Mouse (Mus musculus): Measurements from ENCODE around the gene Wfdc16. TPM values are rescaled to one million over a fixed set of nuclear protein-coding genes. Genes with fewer than 3 reads are reported as not detected.
"Not testable (repeated sequence)": the region's sequence is repeated elsewhere in the genome, so short reads cannot be mapped to it uniquely, and the experiment has no call there.

Gene Wfdc16
- polyA plus RNA-seq, 1 experiment from 2014 or later, result not detected

- 94% methylated on average over 9 of the region's 9 CpGs for WGBS (ENCODE audit: missing documents)
- no peak overlapping the region for H3K4me3 ChIP-seq (ENCODE audit: inconsistent target)
- no peaks in the 10 kb centered on the region for H3K79me2 ChIP-seq (ENCODE audit: inconsistent target)
- no peaks in the 10 kb centered on the region for H3K36me3 ChIP-seq (ENCODE audit: inconsistent target)
- H3K27ac ChIP-seq, result no peak overlapping the region
Observed at GRCm38 (mm10) chr2:164635266-164635665, 3.3 kb downstream of the Wfdc16 start.

- no peaks in the 10 kb centered on the region for H3K79me2 ChIP-seq (ENCODE audit: inconsistent target)
- no peaks in the 10 kb centered on the region for H3K36me3 ChIP-seq (ENCODE audit: inconsistent target)
- no peak overlapping the region for H3K27ac ChIP-seq
- H3K4me3 ChIP-seq (ENCODE audit: inconsistent target), result no peak overlapping the region
- 70% methylated on average over 4 of the region's 4 CpGs for WGBS (ENCODE audit: missing documents)
Observed at GRCm38 (mm10) chr2:164621775-164622174, 16.8 kb downstream of the Wfdc16 start.

- Histone ChIP-seq H3K27ac (no peak overlapping the region), H3K4me3 (ENCODE audit: inconsistent target) (no peak overlapping the region), H3K79me2 (ENCODE audit: inconsistent target) (no peaks in the 10 kb centered on the region), H3K36me3 (ENCODE audit: inconsistent target) (no peaks in the 10 kb centered on the region)
- 89% methylated on average over 5 of the region's 5 CpGs for WGBS (ENCODE audit: missing documents)
Observed at GRCm38 (mm10) chr2:164619050-164619449, 19.5 kb downstream of the Wfdc16 start.

- H3K4me3 ChIP-seq (ENCODE audit: inconsistent target), result no peak overlapping the region
- 96% methylated on average over 3 of the region's 3 CpGs for WGBS (ENCODE audit: missing documents)
- no peak overlapping the region for H3K27ac ChIP-seq
- no peaks in the 10 kb centered on the region for H3K79me2 ChIP-seq (ENCODE audit: inconsistent target)
- H3K36me3 ChIP-seq (ENCODE audit: inconsistent target), result no peaks in the 10 kb centered on the region
Observed at GRCm38 (mm10) chr2:164615386-164615785, 23.2 kb downstream of the Wfdc16 start.

GRCm38 (mm10) chr2:164613471-164613870 is 25.1 kb downstream of the Wfdc16 start, which contains the start of the genes Wfdc6b and Wfdc8:
Gene Wfdc6b, plus strand, starts transcription at chr2:164613522.
Gene Wfdc8, minus strand, starts transcription at chr2:164613626.
- H3K4me3 ChIP-seq (ENCODE audit: inconsistent target); H3K36me3 ChIP-seq (ENCODE audit: inconsistent target); H3K27ac ChIP-seq; H3K79me2 ChIP-seq (ENCODE audit: inconsistent target): not testable (repeated sequence)
- 73% methylated on average over 6 of the region's 8 CpGs for WGBS (ENCODE audit: missing documents)

GRCm38 (mm10) chr2:164608781-164609180 is 29.8 kb downstream of the Wfdc16 start:
- H3K36me3 ChIP-seq (ENCODE audit: inconsistent target), result no peaks in the 10 kb centered on the region
- 71% methylated on average over 6 of the region's 6 CpGs for WGBS (ENCODE audit: missing documents)
- no peak overlapping the region for H3K27ac ChIP-seq
- no peaks in the 10 kb centered on the region for H3K79me2 ChIP-seq (ENCODE audit: inconsistent target)
- H3K4me3 ChIP-seq (ENCODE audit: inconsistent target), result no peak overlapping the region

GRCm38 (mm10) chr2:164604411-164604810 is 34.2 kb downstream of the Wfdc16 start:
- Histone ChIP-seq H3K4me3 (ENCODE audit: inconsistent target) (no peak overlapping the region), H3K79me2 (ENCODE audit: inconsistent target) (no peaks in the 10 kb centered on the region), H3K36me3 (ENCODE audit: inconsistent target) (no peaks in the 10 kb centered on the region), H3K27ac (no peak overlapping the region)
- WGBS (ENCODE audit: missing documents), result 93% methylated on average over 8 of the region's 8 CpGs

GRCm38 (mm10) chr2:164603482-164603881 is 35.1 kb downstream of the Wfdc16 start:
- no peak overlapping the region for H3K27ac ChIP-seq
- 93% methylated on average over 3 of the region's 3 CpGs for WGBS (ENCODE audit: missing documents)
- H3K36me3 ChIP-seq (ENCODE audit: inconsistent target), result no peaks in the 10 kb centered on the region
- H3K4me3 ChIP-seq (ENCODE audit: inconsistent target), result no peak overlapping the region
- H3K79me2 ChIP-seq (ENCODE audit: inconsistent target), result no peaks in the 10 kb centered on the region

- Histone ChIP-seq H3K79me2 (ENCODE audit: inconsistent target) (no peaks in the 10 kb centered on the region), H3K27ac (no peak overlapping the region), H3K4me3 (ENCODE audit: inconsistent target) (no peak overlapping the region), H3K36me3 (ENCODE audit: inconsistent target) (no peaks in the 10 kb centered on the region)
- WGBS (ENCODE audit: missing documents), result 77% methylated on average over 3 of the region's 3 CpGs
Observed at GRCm38 (mm10) chr2:164600179-164600578, 38.4 kb downstream of the Wfdc16 start.

- H3K4me3 ChIP-seq (ENCODE audit: inconsistent target), result no peak within 1 kb of the TSS
- no peak within 1 kb of the TSS for H3K27ac ChIP-seq
- 92% methylated on average over 4 of the region's 4 CpGs for WGBS (ENCODE audit: missing documents)
- H3K79me2 ChIP-seq (ENCODE audit: inconsistent target), result no peaks in the 10 kb centered on the region
- H3K36me3 ChIP-seq (ENCODE audit: inconsistent target), result no peaks in the 10 kb centered on the region
Observed at GRCm38 (mm10) chr2:164593494-164593893, 45.1 kb downstream of the Wfdc16 start, which contains the start of gene Eppin. Gene Eppin, minus strand, starts transcription at chr2:164593594.

- 17% methylated on average over 3 of the region's 4 CpGs for WGBS (ENCODE audit: missing documents)
Observed at GRCm38 (mm10) chr2:164592014-164592413, 46.6 kb downstream of the Wfdc16 start.

GRCm38 (mm10) chr2:164585025-164585725 is 53.4 kb downstream of the Wfdc16 start, which contains the start of gene Wfdc6a:
Gene Wfdc6a, minus strand, starts transcription at chr2:164585447.
- H3K79me2 ChIP-seq (ENCODE audit: inconsistent target); H3K27ac ChIP-seq; H3K4me3 ChIP-seq (ENCODE audit: inconsistent target); H3K36me3 ChIP-seq (ENCODE audit: inconsistent target): not testable (repeated sequence)
- 73% methylated on average over 12 of the region's 13 CpGs for WGBS (ENCODE audit: missing documents)

More at GRCm38 (mm10) chr2:164592014-164592413, 46.6 kb downstream of the Wfdc16 start:
- Histone ChIP-seq H3K79me2 (ENCODE audit: inconsistent target) (no peaks in the 10 kb centered on the region), H3K4me3 (ENCODE audit: inconsistent target) (no peak overlapping the region), H3K36me3 (ENCODE audit: inconsistent target) (no peaks in the 10 kb centered on the region), H3K27ac (no peak overlapping the region)

Other genes starting within 250 kb of the Wfdc16 start
- 0.24 to 1.3 TPM (median 0.90 TPM) in 3 replicates for gene Slpi, start 249.7 kb downstream of the Wfdc16 start, polyA plus RNA-seq (2018)
- not detected in 3 replicates for gene Rbpjl, start 235.7 kb downstream of the Wfdc16 start, polyA plus RNA-seq (2018)
- gene Matn4, start 233.6 kb downstream of the Wfdc16 start, polyA plus RNA-seq (2018), result not detected in 3 replicates
- 114 to 215 TPM (median 133 TPM) in 3 replicates for gene Sdc4, start 194.9 kb downstream of the Wfdc16 start, polyA plus RNA-seq (2018)
- 6.9 to 30.0 TPM (median 27.8 TPM) in 3 replicates for gene Sys1, start 181.8 kb downstream of the Wfdc16 start, polyA plus RNA-seq (2018)
- gene Gm20458, start 177.8 kb downstream of the Wfdc16 start, polyA plus RNA-seq (2018), result 0.30 TPM in 1 of 3 replicates, not detected in the others
- not detected in 3 replicates for gene Trp53tg5, start 165.1 kb downstream of the Wfdc16 start, polyA plus RNA-seq (2018)
- 13.0 to 46.6 TPM (median 28.5 TPM) in 3 replicates for gene Dbndd2, start 152.7 kb downstream of the Wfdc16 start, polyA plus RNA-seq (2018)
- gene Pigt, start 141.3 kb downstream of the Wfdc16 start, polyA plus RNA-seq (2018), result 58.4 to 92.7 TPM (median 64.5 TPM) in 3 replicates
- gene Wfdc2, start 76.4 kb downstream of the Wfdc16 start, polyA plus RNA-seq (2018), result not detected in 3 replicates
- gene Spint3, start 65.3 kb downstream of the Wfdc16 start, polyA plus RNA-seq (2018), result not detected in 3 replicates
- not detected in 3 replicates for gene Wfdc6a, start 53.3 kb downstream of the Wfdc16 start, polyA plus RNA-seq (2018)
- gene Eppin, start 45.2 kb downstream of the Wfdc16 start, polyA plus RNA-seq (2018), result not detected in 3 replicates
- gene Wfdc6b, start 25.3 kb downstream of the Wfdc16 start, polyA plus RNA-seq (2018), result not detected in 3 replicates
- not detected in 3 replicates for gene Wfdc8, start 25.2 kb downstream of the Wfdc16 start, polyA plus RNA-seq (2018)
- gene Wfdc10, start 17.2 kb upstream of the Wfdc16 start, polyA plus RNA-seq (2018), result not detected in 3 replicates
- gene Wfdc9, start 17.8 kb upstream of the Wfdc16 start, polyA plus RNA-seq (2018), result not detected in 3 replicates
- gene Wfdc11, start 35.3 kb upstream of the Wfdc16 start, polyA plus RNA-seq (2018), result not detected in 3 replicates
- gene Wfdc13, start 46.3 kb upstream of the Wfdc16 start, polyA plus RNA-seq (2018), result not detected in 3 replicates
- gene Spint4, start 59.7 kb upstream of the Wfdc16 start, polyA plus RNA-seq (2018), result not detected in 3 replicates
- gene Spint5, start 76.5 kb upstream of the Wfdc16 start, polyA plus RNA-seq (2018), result not detected in 3 replicates
- not detected in 3 replicates for gene Wfdc3, start 107.1 kb upstream of the Wfdc16 start, polyA plus RNA-seq (2018)
- 20.7 to 27.5 TPM (median 21.6 TPM) in 3 replicates for gene Dnttip1, start 107.2 kb upstream of the Wfdc16 start, polyA plus RNA-seq (2018)
- 1.7 to 21.7 TPM (median 12.8 TPM) in 3 replicates for gene Ube2c, start 131.1 kb upstream of the Wfdc16 start, polyA plus RNA-seq (2018)
- gene Tnnc2, start 141.2 kb upstream of the Wfdc16 start, polyA plus RNA-seq (2018), result not detected in 3 replicates
- gene Snx21, start 147.0 kb upstream of the Wfdc16 start, polyA plus RNA-seq (2018), result 7.1 to 8.5 TPM (median 7.3 TPM) in 3 replicates
- gene Acot8, start 166.1 kb upstream of the Wfdc16 start, polyA plus RNA-seq (2018), result 9.7 to 17.7 TPM (median 17.1 TPM) in 3 replicates
- gene Zswim3, start 166.3 kb upstream of the Wfdc16 start, polyA plus RNA-seq (2018), result 3.3 to 3.6 TPM (median 3.4 TPM) in 3 replicates
- 4.8 to 5.4 TPM (median 5.2 TPM) in 3 replicates for gene Zswim1, start 183.9 kb upstream of the Wfdc16 start, polyA plus RNA-seq (2018)
- 0.80 TPM in 1 of 3 replicates, not detected in the others for gene Spata25, start 189.7 kb upstream of the Wfdc16 start, polyA plus RNA-seq (2018)
- gene Ctsa, start 194.1 kb upstream of the Wfdc16 start, polyA plus RNA-seq (2018), result 1,416 to 1,739 TPM (median 1,652 TPM) in 3 replicates
- gene Neurl2, start 194.7 kb upstream of the Wfdc16 start, polyA plus RNA-seq (2018), result 3.9 to 17.8 TPM (median 7.7 TPM) in 3 replicates
- 538 to 865 TPM (median 584 TPM) in 3 replicates for gene Pltp, start 218.9 kb upstream of the Wfdc16 start, polyA plus RNA-seq (2018)
- 14.5 to 26.1 TPM (median 19.1 TPM) in 3 replicates for gene Pcif1, start 240.5 kb upstream of the Wfdc16 start, polyA plus RNA-seq (2018)

All from macrophage (primary cell).